Mouse (Mus musculus) left cerebral cortex, postnatal 14 days (tissue): ENCODE data around the gene 1700013G24Rik. TPM values are rescaled to one million over a fixed set of nuclear protein-coding genes. Genes with fewer than 3 reads are reported as not detected.
"Not testable (repeated sequence)": the region's sequence is repeated elsewhere in the genome, so short reads cannot be mapped to it uniquely, and the experiment has no call there.

ENCODE experiments used
- DNase-seq, 2 experiments: peaks; one replicate each; pipeline ENCODE4 v3.0.0; 2021 to 2022; ENCODE audit warnings: low spot score in 2 of 2, mixed read lengths in 1 of 2
- intact Hi-C: fragments of 180-260 bp; cut with DNase I; formaldehyde crosslinking; loops from one replicate; pipeline ENCODE4 v1.15.1; 2025
- long read RNA-seq, 2 experiments: library from polyadenylated mRNA; stranded (forward); transcript quantifications; one replicate each; pipeline ENCODE4 v2.0.0; 2021
- total RNA-seq, 2 experiments: library from RNA; stranded (reverse); gene quantifications; 2 replicates each; pipeline ENCODE4 v1.2.3; 2021

Gene 1700013G24Rik
- total RNA-seq: not detected
- long read RNA-seq, experiment 1: 0 reads
- long read RNA-seq, experiment 2: 0 reads

GRCm38 (mm10) chr4:137453234-137453767 is at the start of gene 1700013G24Rik:
Gene 1700013G24Rik (plus strand): TSS chr4:137453284.
- intact Hi-C loops: no loop called here
- DNase-seq: no peak

DNA sequence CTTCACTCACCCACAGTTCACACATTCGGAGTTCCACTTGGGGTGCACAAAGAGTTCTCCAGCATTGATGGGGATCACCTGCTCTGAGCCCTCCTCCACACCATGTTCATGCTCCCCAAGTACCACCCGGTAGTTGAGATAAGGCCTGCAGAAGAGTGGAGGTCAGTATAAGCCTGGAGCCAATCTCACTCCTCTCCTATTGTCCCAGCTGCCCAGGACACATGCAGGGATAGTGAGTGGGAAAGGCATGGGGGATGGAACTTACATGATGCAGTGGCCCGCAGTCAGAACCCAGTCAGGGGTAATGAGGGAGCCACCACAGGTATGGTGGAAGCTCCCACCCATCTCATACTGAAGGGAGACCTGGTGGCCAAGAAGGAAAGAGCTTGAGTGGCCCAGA is 47.5 kb upstream of the 1700013G24Rik start:
- intact Hi-C loops: no loop called here
- no peak for DNase-seq

GRCm38 (mm10) chr4:137409691-137410090 is 43.4 kb upstream of the 1700013G24Rik start, which contains the start of gene Cela3a:
Gene Cela3a (minus strand): TSS chr4:137409791.
- DNase-seq: no peak
- intact Hi-C loops: no loop called here

DNA sequence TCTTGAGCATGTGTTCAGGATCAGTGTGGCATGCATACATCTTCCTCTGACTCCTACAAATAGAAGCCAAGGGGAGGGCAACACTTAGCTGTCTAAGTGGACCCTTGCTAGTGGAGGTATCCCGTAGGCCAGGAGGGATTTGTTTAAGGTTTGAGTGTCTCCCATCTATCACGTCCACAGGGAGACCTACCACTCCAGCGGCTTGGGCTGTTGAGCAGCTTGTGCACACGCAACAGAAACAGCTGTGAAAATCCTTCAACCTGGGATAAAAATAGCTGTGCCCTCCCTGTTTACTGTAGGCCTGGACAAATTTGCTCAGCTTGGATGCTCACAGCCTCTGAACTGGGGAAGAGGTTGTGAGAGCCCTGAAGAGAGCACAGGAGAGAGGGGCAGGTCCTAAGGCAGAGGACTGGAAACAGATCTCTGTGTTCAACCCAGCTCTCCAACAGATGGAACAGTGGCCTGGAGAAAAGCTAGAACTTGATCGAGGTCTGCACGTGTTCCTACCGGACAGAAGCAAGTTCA is 40.8 kb upstream of the 1700013G24Rik start:
- DNase-seq, intact Hi-C loops: not testable (repeated sequence)

DNA sequence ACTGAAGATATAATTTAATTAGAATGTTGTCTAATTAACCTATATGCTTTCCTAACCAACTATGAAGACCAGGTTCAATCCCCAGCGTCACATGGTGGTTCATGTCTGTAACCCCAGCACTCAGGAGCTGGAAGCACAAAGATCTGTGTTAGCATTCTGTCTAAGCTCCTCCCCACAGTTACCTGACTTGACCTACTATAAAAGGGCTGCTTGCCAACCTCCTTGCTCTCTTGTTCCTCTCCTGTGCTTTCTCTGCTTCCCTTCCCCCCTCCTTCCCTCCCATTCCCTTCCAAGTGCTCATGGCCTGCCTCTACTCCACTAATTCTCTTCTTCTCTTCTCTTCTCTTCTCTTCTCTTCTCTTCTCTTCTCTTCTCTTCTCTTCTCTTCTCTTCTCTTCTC is 38.1 kb upstream of the 1700013G24Rik start:
- DNase-seq: no peak
- intact Hi-C loops: no loop called here

DNA sequence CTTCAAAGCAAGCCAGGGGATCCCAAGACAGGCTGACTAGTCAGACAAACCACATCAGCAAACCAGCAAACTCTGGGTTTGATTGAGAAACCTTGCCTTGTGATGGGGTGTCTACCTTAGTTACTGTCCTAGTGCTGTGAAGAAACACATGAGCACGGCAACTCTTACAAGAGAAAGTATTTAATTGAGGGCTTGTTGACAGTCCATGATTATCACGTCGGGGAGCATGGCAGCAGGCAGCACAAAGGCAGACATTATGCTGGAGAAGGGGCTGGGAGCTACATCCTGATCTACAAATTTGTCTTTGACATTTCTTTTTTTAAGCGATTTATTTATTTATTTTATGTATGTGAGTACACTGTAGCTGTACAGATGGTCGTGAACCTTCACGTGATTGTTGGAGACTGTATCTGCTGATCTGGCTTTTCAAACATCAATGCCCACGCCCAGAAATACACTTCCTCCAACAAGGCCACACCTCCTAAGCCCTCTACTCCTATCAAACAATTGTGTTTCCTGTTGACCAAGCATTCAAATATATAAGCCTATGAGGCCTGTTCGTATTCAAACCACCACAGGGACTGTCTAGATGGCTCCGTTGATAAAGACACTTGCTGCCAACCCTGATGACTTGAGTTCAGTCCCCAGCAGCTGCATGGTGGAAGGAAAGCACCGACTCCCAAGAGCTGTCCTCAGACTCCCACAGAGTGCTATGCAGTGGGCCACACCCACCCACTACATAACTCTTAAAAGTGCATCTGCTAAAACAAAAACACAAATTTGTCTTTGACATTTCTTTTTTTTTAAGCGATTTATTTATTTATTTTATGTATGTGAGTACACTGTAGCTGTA is 35.1 kb upstream of the 1700013G24Rik start:
- intact Hi-C loops: no loop called here
- no peak for DNase-seq

DNA sequence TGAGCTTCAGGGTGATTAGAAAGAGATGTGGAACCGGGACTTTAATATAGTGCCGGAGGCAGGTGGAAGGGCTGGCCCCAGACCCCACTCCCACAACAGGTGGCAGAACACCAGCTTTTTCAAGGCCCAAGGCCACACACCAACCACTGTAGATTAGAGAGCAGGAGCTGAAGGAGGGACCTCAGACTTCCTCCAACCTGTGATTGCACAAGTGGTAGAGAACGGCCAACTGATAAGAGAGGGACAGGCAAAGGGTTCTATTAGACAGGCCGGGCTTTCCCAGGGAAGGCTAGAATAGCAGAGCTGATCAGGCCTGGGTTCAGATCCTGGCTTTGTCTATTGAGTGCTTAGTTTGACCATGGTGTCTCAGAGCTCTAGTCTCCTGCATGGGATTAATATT is 22.6 kb upstream of the 1700013G24Rik start, which contains the start of gene Cela3b:
TSS of gene Cela3b (minus strand) at position 39 of the 400 bp plus-strand sequence.
- intact Hi-C loops: no loop called here
- no peak for DNase-seq

DNA sequence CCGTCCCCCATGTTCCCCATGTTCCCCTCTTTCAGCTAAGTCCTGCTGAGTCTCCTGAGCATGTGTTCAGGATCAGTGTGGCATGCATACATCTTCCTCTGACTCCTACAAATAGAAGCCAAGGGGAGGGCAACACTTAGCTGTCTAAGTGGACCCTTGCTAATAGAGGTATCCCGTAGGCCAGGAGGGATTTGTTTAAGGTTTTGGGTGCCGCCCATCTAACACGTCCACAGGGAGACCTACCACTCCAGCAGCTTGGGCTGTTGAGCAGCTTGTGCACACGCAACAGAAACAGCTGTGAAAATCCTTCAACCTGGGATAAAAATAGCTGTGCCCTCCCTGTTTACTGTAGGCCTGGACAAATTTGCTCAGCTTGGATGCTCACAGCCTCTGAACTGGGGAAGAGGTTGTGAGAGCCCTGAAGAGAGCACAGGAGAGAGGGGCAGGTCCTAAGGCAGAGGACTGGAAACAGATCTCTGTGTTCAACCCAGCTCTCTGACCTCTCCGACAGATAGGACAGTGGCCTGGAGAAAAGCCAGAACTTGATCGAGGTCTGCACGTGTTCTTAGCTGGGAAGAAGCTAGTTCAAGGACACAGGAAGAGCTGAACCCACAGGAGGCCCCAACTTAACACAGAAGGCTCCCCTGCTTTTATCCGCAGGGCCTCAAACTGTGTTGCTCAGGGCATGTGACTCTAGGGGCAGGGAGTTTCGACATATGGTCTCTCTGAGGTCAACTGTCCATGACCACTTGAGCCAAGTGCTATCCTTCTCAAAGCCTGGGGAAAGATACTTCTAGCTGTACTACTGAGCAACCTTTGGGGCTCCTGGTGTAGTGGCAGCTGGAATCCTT is 20.2 kb upstream of the 1700013G24Rik start:
- intact Hi-C loops, DNase-seq: not testable (repeated sequence)

DNA sequence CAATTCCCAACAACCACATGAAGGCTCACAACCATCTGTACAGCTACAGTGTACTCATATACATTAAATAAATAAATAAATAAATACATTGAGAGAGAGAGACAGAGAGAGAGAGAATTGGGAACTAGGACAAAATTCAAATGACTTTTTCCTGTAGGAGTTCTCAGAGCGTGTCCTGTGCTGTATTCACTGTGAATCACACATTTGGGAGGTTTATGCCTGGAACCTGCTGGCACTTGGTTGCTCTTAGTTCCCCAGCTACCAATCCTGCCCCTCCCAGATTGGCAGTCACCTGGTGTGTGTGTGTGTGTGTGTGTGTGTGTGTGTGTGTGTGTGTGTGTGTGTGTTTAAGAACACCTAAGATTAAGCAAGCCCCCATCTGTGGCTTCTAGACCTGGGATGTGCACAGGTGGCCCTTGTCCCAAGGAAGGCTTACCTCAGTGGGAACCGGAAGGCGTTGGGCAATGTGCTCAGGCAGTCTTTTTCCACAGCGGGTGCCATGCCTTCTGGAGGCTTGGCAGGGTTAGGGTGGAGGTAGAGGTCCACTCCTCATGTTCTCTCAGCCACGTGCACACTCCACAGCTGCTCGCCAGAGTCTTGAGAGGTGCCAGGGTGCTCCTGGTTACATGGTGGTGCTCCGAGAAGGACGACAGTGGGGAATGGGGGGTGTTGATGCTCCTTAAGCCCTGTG is 16.0 kb upstream of the 1700013G24Rik start:
- DNase-seq: peak in 1 of 2 experiments; percentile 51
- intact Hi-C loops: no loop called here

DNA sequence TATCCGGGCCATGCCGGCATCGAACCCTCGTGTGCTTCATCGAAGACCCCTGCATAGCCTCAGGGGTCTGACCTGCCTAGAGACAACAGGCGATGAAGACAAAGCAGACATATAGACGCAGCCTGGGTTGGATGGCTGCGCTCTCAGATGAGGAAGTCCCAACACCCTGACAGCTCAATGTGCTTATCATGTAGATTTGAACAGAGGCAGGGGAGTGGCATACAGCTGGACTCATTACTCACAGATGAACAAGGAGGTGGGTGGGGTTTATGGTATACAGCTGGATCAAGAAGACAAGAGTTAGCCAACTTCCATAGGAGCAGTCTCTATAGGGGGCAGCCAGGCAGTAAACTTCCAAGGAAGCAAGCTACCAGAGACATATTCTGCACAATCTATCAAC is 14.2 kb upstream of the 1700013G24Rik start:
- intact Hi-C loops: no loop called here
- DNase-seq: no peak

GRCm38 (mm10) chr4:137441332-137441731 is 11.8 kb upstream of the 1700013G24Rik start:
- DNase-seq: no peak
- intact Hi-C loops: no loop called here

- intact Hi-C loops: no loop called here
- DNase-seq: peak; percentile 59 to 85
Measured at GRCm38 (mm10) chr4:137443625-137444024, 9.5 kb upstream of the 1700013G24Rik start.

DNA sequence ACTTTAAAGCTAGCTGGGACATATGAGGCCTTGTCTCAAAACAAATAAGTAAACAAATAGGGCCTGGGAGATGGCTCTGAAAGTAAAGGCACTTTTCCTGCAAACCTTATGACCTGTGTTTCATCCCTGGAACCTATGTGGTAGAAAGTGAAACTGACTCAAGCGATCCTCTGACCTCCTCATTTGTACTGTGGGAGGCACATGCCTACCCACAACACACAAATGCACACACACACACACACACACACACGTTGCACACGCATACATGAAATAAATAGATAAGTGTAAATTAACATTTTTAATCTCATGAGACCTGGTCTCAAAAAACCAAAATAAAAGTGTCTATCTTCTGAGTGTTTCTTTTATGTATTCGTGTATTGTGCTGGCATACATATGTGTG is 7.2 kb upstream of the 1700013G24Rik start:
- intact Hi-C loops: loop anchor here (5.0 kb wide), 1 partner anchor 131 kb away; no protein-coding TSS in a partner anchor
- no peak for DNase-seq

DNA sequence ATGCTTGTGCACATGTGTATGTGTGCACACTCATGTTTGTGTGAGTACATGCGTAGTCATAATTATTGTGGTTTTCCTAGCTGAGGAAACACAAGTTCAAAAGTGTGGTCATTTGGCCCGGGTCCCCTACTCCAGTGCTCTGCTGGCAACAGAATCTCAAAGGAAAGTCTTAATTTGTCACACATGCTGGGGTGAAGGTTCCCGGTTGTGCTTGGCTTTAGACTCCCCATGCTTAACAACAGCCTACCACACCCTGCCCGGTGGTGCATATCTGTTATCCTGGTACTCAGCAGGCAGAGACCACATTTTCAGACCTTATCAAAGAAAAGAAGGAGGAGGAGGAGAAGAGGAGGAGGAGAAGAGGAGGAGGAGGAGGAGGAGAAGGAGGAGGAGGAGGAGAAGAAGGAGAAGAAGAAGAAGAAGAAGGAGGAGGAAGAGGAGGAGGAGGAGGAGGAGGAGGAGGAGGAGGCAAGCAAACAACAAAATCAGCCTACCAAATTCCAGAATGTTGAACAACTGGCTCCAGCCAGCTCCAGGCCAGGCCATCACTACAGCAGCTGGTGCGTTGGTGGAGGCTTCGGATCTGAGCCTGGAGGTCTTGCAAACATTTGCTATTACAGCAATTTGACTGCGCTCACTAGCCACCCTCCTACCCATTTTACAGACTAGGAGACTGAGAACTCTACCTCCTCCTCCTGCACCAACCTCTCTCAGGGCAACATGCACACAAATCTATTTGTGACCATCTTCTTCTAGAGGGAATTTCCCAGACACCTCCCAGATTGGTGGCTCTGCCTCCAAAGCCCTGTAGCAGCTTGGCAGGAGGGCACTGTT is 5.5 kb upstream of the 1700013G24Rik start:
- no peak for DNase-seq
- intact Hi-C loops: loop anchor here (5.0 kb wide), 1 partner anchor 130 kb away; no protein-coding TSS in a partner anchor

GRCm38 (mm10) chr4:137448197-137448596 is 4.9 kb upstream of the 1700013G24Rik start:
- peak in 1 of 2 experiments; percentile 14 for DNase-seq
- intact Hi-C loops: loop anchor here (5.0 kb wide), 1 partner anchor 129 kb away; no protein-coding TSS in a partner anchor

- no peak for DNase-seq
- intact Hi-C loops: loop anchor here (5.0 kb wide), 1 partner anchor 129 kb away; no protein-coding TSS in a partner anchor
Measured at GRCm38 (mm10) chr4:137448641-137449040, 4.4 kb upstream of the 1700013G24Rik start.

DNA sequence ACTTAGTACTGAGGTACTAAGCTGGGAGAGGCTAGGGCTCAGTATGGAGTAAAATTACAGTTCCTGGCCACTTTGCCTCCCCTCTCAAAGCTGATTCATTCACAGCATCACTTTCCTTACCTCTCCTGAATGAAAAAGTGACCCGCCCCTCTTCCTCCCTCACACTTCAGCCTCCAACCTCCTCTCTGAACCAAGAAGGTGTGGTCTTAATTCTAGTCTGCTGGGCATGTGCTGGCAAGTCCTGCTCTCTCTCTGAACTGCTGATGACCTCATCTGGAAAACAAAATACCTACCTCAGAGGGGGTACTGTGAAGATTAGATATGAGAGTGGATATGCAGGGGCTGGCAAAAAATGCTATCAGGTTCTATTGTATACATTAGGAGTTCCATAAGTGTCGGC is 4.0 kb upstream of the 1700013G24Rik start:
- no peak for DNase-seq
- intact Hi-C loops: loop anchor here (5.0 kb wide), 1 partner anchor 128 kb away; no protein-coding TSS in a partner anchor

DNA sequence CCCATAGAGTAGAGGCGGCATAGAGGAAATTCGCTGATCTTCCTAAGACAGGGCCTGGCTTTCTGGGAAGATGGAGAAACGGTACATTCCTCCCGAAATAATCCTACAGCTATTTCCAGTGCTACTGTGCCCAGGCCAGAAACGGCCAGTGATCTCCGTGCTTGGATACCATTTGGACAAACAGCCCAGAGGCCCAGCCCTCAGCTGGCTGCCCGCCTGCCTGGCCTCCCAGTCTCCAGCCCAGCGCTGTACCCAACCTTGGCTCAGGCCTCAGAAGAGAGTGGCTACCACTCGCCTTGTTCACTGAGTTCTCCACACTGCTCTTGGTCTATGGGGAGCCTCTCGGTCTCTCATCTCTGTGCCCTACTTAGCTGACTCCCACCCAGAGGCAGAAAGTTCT is 3.4 kb upstream of the 1700013G24Rik start:
- intact Hi-C loops: loop anchor here (5.0 kb wide), 1 partner anchor 128 kb away; no protein-coding TSS in a partner anchor
- no peak for DNase-seq
